Mouse (Mus musculus) midbrain, postnatal 0 days (tissue): ENCODE measurements at regions not wholly inside any gene's neighbourhood (a gene's known extent, or its start where the extent isn't known, plus 50 kb on each side); places are given as distances from the start of the nearest gene placed in this dataset.

Source experiments
- ATAC-seq: fragments of 200-750 bp; cut with Nextera tagmentation; 2 replicates; pipeline ENCODE4 v1.8.0; 2017; ENCODE audit warnings: moderate number of reproducible peaks, mild to moderate bottlenecking, moderate TSS enrichment, moderate library complexity; ENCODE audit not compliant: low FRiP score
- DNase-seq: peaks from one replicate; pipeline ENCODE4 v3.0.0-alpha.2; 2015; ENCODE audit warnings: low spot score
- H3K27ac ChIP-seq: fragments of 300-500 bp; sonication (generic); 2 replicates; pipeline ENCODE4 v1.5.1; 2014; ENCODE audit warnings: low read depth, mild to moderate bottlenecking, low read length, mixed read lengths
- H3K27me3 ChIP-seq: fragments of 300-500 bp; sonication (generic); 2 replicates; pipeline ENCODE4 v1.6.1; 2014; ENCODE audit warnings: low read length, control low read depth, mixed read lengths; ENCODE audit not compliant: insufficient read depth
- H3K36me3 ChIP-seq: fragments of 300-500 bp; sonication (generic); 2 replicates; pipeline ENCODE4 v1.6.1; 2014; ENCODE audit warnings: low read length, control low read depth, mixed read lengths; ENCODE audit not compliant: insufficient read depth
- H3K4me1 ChIP-seq: fragments of 300-500 bp; sonication (generic); 2 replicates; pipeline ENCODE4 v1.6.1; 2014; ENCODE audit warnings: mild to moderate bottlenecking, control low read depth, antibody characterized with exemption, low read length, mixed read lengths; ENCODE audit not compliant: insufficient read depth
- H3K4me2 ChIP-seq: fragments of 300-500 bp; sonication (generic); 2 replicates; pipeline ENCODE4 v1.6.1; 2014; ENCODE audit warnings: low read depth, mild to moderate bottlenecking, low read length, mixed read lengths; ENCODE audit not compliant: poor library complexity, severe bottlenecking
- H3K4me3 ChIP-seq: fragments of 300-500 bp; sonication (generic); 2 replicates; pipeline ENCODE4 v1.5.1; 2014; ENCODE audit warnings: low read depth, mild to moderate bottlenecking, low read length, moderate library complexity
- H3K9ac ChIP-seq: fragments of 300-500 bp; sonication (generic); replicated peaks from 2 replicates; pipeline ENCODE4 v1.6.1; 2014; ENCODE audit warnings: mild to moderate bottlenecking, low read length, moderate library complexity, mixed read lengths; ENCODE audit not compliant: poor library complexity, severe bottlenecking
- H3K9me3 ChIP-seq: fragments of 300-500 bp; sonication (generic); 2 replicates; pipeline ENCODE4 v1.6.1; 2016; ENCODE audit warnings: low read length, control low read depth
- CTCF ChIP-seq: IDR thresholded peaks from 2 replicates; pipeline ENCODE4 v1.5.1; 2016; ENCODE audit warnings: antibody characterized with exemption, mild to moderate bottlenecking
- WGBS: fragments of 180-500 bp; shearing (Covaris S2); extraction: QIAGEN DNeasy Blood & Tissue Kit; methylation state at CpG from one replicate; pipeline ENCODE4 v1.1.7; 2014; 5-methylcytosine and 5-hydroxymethylcytosine counted together

DNA sequence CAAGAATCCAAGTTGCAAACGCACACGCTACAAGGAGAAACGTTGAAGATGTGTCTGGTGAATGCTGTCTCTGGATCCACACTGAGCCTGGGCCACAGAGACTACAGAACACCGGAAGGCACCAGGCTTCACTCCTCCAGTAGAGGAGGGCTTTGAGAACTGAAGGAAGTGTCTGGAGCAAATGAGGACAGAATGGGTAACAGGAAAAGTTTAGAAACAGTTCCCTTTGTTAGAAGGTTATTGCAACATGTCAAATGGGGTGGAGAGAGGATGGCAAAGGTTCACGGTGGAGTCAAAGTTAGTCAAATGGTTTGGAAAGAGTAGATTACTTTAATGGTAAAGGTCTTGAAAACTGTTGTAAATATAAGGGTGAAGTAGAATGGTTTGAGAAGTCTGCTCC lies 247.1 kb upstream of the Jmjd1c start:
- H3K9me3 ChIP-seq, result no peaks in the 10 kb centered on the region
- ATAC-seq (no peak), DNase-seq (no peak)
- no peak for TF ChIP-seq CTCF
- no peak overlapping the region for H3K4me3 ChIP-seq
- no peaks in the 10 kb centered on the region for H3K4me1 ChIP-seq
- no peaks in the 10 kb centered on the region for H3K36me3 ChIP-seq
- WGBS, result 91% methylated on average over 5 of the region's 5 CpGs
- no peak overlapping the region for H3K27ac ChIP-seq
- H3K27me3 ChIP-seq, result no peaks in the 10 kb centered on the region
- no peak overlapping the region for H3K9ac ChIP-seq
- H3K4me2 ChIP-seq, result no peak overlapping the region

DNA sequence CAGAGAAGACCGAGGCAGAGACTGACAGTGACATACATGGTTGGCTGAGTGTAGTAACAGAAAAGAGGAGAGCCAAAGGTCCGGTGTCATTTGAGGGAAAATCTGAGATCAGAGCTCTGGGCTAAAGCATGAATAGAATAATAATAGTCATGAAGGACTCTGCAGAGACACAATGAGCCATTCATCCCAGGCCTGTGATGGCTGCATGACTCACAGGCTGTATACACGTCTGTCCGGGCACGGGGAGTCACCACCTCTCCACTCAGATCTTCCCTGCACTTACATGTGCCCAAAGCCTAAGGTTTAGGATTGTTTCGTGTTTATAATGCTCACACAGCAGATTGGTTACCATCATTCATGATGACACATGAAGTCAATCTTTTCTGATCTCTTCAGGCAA lies 246.2 kb upstream of the Jmjd1c start:
- Histone ChIP-seq H3K4me1 (no peaks in the 10 kb centered on the region), H3K4me2 (no peak overlapping the region), H3K4me3 (no peak overlapping the region), H3K27ac (no peak overlapping the region), H3K9me3 (no peaks in the 10 kb centered on the region), H3K36me3 (no peaks in the 10 kb centered on the region), H3K27me3 (no peaks in the 10 kb centered on the region), H3K9ac (no peak overlapping the region)
- WGBS, result 63% methylated on average over 6 of the region's 6 CpGs
- DNase-seq (no peak), ATAC-seq (no peak)
- no peak for TF ChIP-seq CTCF

DNA sequence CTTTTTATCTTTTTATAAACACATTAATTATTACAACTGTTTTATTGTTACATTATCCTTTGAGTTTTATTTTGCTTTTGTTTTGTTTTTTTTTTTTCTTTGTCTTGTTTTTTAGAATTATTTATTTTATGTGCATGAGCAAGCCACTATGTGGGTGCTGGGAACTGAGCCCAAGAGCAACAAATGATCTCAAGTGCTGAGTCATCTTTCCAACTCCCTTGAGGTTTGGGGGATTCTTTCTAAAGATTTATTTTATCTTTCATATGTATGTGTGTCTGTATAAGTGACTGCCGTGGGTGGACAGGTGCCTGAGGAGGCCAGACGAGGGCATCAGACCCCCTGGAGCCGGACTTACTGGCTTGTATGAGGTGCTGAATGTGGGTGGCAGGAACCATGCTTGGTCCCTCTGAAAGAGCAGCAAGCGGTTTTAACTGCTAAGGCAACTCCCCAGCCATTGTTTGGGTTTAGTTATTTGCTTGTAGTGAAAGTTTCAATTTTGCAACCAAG lies 244.9 kb upstream of the Jmjd1c start:
- 69% methylated on average over 4 of the region's 4 CpGs for WGBS
- no peak overlapping the region for H3K4me3 ChIP-seq
- DNase-seq (no peak), ATAC-seq (no peak)
- H3K9me3 ChIP-seq, result no peaks in the 10 kb centered on the region
- no peak overlapping the region for H3K9ac ChIP-seq
- H3K4me1 ChIP-seq, result no peaks in the 10 kb centered on the region
- no peak for TF ChIP-seq CTCF
- no peaks in the 10 kb centered on the region for H3K36me3 ChIP-seq
- no peak overlapping the region for H3K27ac ChIP-seq
- no peak overlapping the region for H3K4me2 ChIP-seq
- no peaks in the 10 kb centered on the region for H3K27me3 ChIP-seq

DNA sequence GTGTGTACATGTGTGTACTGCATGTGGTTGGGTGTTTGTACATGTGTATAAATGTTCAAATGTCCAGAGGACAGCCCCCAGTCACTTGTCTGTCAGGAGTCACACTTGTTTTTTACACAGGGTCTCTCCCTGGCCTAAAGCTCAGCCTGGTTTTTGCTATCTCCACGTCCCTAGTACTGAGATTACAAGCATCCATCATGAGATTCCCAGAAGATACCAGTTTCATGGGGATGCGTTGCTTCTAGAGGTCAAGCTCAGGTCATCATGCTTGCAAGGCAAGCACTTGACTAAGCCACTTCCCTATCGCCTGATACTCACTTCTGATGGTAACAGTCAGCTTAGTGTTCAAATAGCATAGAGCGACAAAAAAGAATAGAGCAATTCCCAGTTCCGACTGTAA lies 244.1 kb upstream of the Jmjd1c start:
- Histone ChIP-seq H3K4me3 (no peak overlapping the region), H3K9me3 (no peaks in the 10 kb centered on the region), H3K9ac (no peak overlapping the region), H3K27ac (no peak overlapping the region), H3K36me3 (no peaks in the 10 kb centered on the region), H3K27me3 (no peaks in the 10 kb centered on the region), H3K4me1 (no peaks in the 10 kb centered on the region), H3K4me2 (no peak overlapping the region)
- 87% methylated on average over 5 of the region's 5 CpGs for WGBS
- ATAC-seq, result no peak
- TF ChIP-seq CTCF, result no peak
- no peak for DNase-seq

DNA sequence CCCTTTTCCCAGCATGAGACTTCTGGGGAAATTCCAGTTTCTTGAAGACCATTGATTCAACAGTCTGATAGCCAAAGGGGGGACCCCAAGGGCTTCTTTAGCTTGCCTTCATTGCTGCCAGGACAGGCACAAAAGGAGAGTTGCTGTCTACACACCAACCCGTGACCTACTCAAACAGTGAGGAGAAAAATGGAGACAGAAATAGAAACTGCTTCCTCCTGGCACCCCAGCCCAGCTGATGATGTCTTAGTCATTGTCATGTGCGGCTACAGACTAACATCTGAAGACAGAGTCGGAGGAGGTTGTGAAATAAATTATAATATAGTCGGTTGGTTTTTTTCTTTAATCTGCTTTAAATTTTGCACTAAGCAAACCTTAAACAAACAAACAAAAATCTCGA lies 243.2 kb upstream of the Jmjd1c start:
- Histone ChIP-seq H3K9me3 (no peaks in the 10 kb centered on the region), H3K27ac (no peak overlapping the region), H3K4me3 (no peak overlapping the region), H3K9ac (no peak overlapping the region), H3K4me1 (no peaks in the 10 kb centered on the region), H3K4me2 (no peak overlapping the region), H3K36me3 (no peaks in the 10 kb centered on the region), H3K27me3 (no peaks in the 10 kb centered on the region)
- TF ChIP-seq CTCF, result no peak
- 52% methylated on average over 5 of the region's 5 CpGs for WGBS
- ATAC-seq (no peak), DNase-seq (no peak)

DNA sequence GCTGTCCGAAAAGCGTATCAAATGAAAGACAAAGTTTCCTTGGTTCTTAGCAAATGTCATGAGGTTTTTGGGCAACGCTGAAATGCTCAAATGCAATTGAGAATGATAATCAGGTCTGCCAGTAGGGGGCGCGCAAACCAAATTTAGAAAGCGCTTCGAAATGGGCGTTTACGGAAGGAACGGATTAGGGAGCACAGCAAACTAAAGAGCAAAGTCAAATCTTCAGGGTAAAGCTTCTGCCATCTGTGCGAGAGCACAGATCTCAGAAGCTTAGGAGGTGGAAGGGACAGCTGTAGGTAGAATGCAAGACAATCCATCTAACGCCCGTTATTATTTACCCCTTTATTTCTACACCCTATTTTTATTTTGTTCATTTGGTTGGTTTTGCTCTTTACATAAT lies 242.7 kb upstream of the Jmjd1c start:
- H3K4me2 ChIP-seq, result peak overlapping the region; percentile 28; the same call in 1 of the 2 replicates
- H3K4me1 ChIP-seq, result no peaks in the 10 kb centered on the region

More for the DNA sequence above, 242.7 kb upstream of the Jmjd1c start:
- Histone ChIP-seq H3K36me3 (no peaks in the 10 kb centered on the region), H3K9me3 (no peaks in the 10 kb centered on the region), H3K9ac (no peak overlapping the region), H3K27me3 (no peaks in the 10 kb centered on the region), H3K27ac (no peak overlapping the region), H3K4me3 (no peak overlapping the region)
- DNase-seq (peak; percentile 87), ATAC-seq (no peak)
- peak; percentile 94 for TF ChIP-seq CTCF
- 9% methylated on average over 13 of the region's 13 CpGs for WGBS
